In genomic region chr2:79428569-79429104, GRCm38 (mm10) we compare ENCODE assay signal across 9 mouse cellular contexts. TPM values are rescaled to one million over a fixed set of nuclear protein-coding genes. Genes with fewer than 3 reads are reported as not detected.
DNase-seq lines count a peak whose midpoint lies in the region; ATAC-seq lines count a peak whose summit lies in the region.
"Had no signal": no experiment of that assay in that cellular context is flagged by ENCODE, and none has a peak within 500 bp of the region (broad histone marks: within the 10 kb centered on the region; RNA-seq: fewer than 3 reads in every experiment).

No protein-coding gene starts in this region.

- peaks cover 5% of the 10 kb centered on the region; the same call in 1 of the 2 replicates for H3K4me1 ChIP-seq in intestine, embryonic 15.5 days (replicated peaks)
- H3K4me1 ChIP-seq in lung, embryonic 16.5 days (replicated peaks; ENCODE audit: control insufficient read depth, insufficient read depth, low read length), result peaks cover 3% of the 10 kb centered on the region; the same call in 1 of the 2 replicates

- peak overlapping the region; percentile 27 for H3K9ac ChIP-seq in intestine, embryonic 15.5 days
- H3K9ac ChIP-seq in lung, embryonic 16.5 days (ENCODE audit: low read length), result peak overlapping the region; percentile 42; the same call in 1 of the 2 replicates

- H3K36me3 ChIP-seq in intestine, embryonic 15.5 days, result no peaks in the 10 kb centered on the region
- H3K36me3 ChIP-seq in lung, embryonic 16.5 days (ENCODE audit: control insufficient read depth, insufficient read depth, low read length), result no peaks in the 10 kb centered on the region

- 0 out of 2 replicates have a peak, but pooled peaks cover 5% of the 10 kb centered on the region for H3K27me3 ChIP-seq in intestine, embryonic 15.5 days (replicated peaks)
- H3K27me3 ChIP-seq in lung, embryonic 16.5 days (ENCODE audit: control insufficient read depth, insufficient read depth, low read depth, low read length), result peaks cover 7% of the 10 kb centered on the region; the same call in 1 of the 2 replicates

- peak overlapping the region; percentile 94 for H3K4me2 ChIP-seq in intestine, embryonic 15.5 days (replicated peaks)
- peak overlapping the region; percentile 85 for H3K4me2 ChIP-seq in lung, embryonic 16.5 days (ENCODE audit: low read depth, low read length)

- WGBS in intestine, embryonic 15.5 days, result 1% methylated on average over 35 of the region's 35 CpGs
- WGBS in lung, embryonic 16.5 days, result under 1% methylated on average over 35 of the region's 35 CpGs

- no peak overlapping the region for H3K27ac ChIP-seq in intestine, embryonic 15.5 days
- H3K27ac ChIP-seq in lung, embryonic 16.5 days (ENCODE audit: low read length), result no peak overlapping the region

- peak; percentile 21 for DNase-seq in kidney, adult 18-20 months
- DNase-seq in kidney, adult 8-10 months, result no peak
- DNase-seq in cerebellum, adult 9-10 months, result peak; percentile 73
- peak; percentile 5 for DNase-seq in gastrocnemius, postnatal 14 days
- DNase-seq in right cerebral cortex, adult 2 months (ENCODE audit: low spot score in 2 of 2), result peak; percentile 35 to 53
- no peak for DNase-seq in spleen, adult 18-20 months

- intact Hi-C loops in gastrocnemius, postnatal 14 days (cut with DNase I; ENCODE audit: low total_unique reads), result no loop called here

- H3K4me3 ChIP-seq in intestine, embryonic 15.5 days (replicated peaks), result peak overlapping the region; percentile 44
- peak overlapping the region; percentile 51 for H3K4me3 ChIP-seq in lung, embryonic 16.5 days (ENCODE audit: low read length)

- H3K9me3 ChIP-seq in intestine, embryonic 15.5 days, result no peaks in the 10 kb centered on the region
- H3K9me3 ChIP-seq in lung, embryonic 16.5 days (ENCODE audit: control insufficient read depth, low read length), result no peaks in the 10 kb centered on the region

- peak; percentile 55 for ATAC-seq in intestine, embryonic 15.5 days
- peak; percentile 26; the same call in 1 of the 2 replicates for ATAC-seq in lung, embryonic 16.5 days (ENCODE audit: low read depth)
- ATAC-seq: Patski had no signal

RNA-seq across cellular contexts. Expression of gene Neurod1, which starts 27.9 kb away (rescaled TPM):
- total RNA-seq in gastrocnemius, postnatal 14 days (2021), result under 1 TPM in 1 of 2 experiments, not detected in 1; 0.10 TPM
- polyA plus RNA-seq in intestine, embryonic 15.5 days (2015; fragmentation: Nextera tagmentation; extraction: Ambion mirVana), result 3.6 and 4.2 TPM in 2 replicates
- polyA plus RNA-seq in lung, embryonic 16.5 days (2015; fragmentation: Nextera tagmentation; extraction: Ambion mirVana), result not detected in 2 replicates
- polyA plus RNA-seq: Patski had no signal

RNA-seq across cellular contexts. Expression of gene Cerkl, which starts 27.9 kb away (rescaled TPM):
- under 1 TPM; 0.25 to 0.33 TPM for total RNA-seq in gastrocnemius, postnatal 14 days (2021)
- polyA plus RNA-seq in intestine, embryonic 15.5 days (2015; fragmentation: Nextera tagmentation; extraction: Ambion mirVana), result 1.5 and 1.6 TPM in 2 replicates
- 0.58 TPM in 1 of 2 replicates, not detected in the other for polyA plus RNA-seq in lung, embryonic 16.5 days (2015; fragmentation: Nextera tagmentation; extraction: Ambion mirVana)
- polyA plus RNA-seq: Patski had no signal

Comparison
In these comparisons a context has a peak if more than half of its experiments do, and no peak if none do; other contexts are left out.
1. DNase-seq: peak in kidney, adult 18-20 months (single experiment), cerebellum, adult 9-10 months (single experiment), gastrocnemius, postnatal 14 days (single experiment) and right cerebral cortex, adult 2 months (2 of 2); none in kidney, adult 8-10 months (0 of 2) and spleen, adult 18-20 months (0 of 2).